Mouse (Mus musculus) liver, adult 2 months (tissue): ENCODE measurements at regions not wholly inside any gene's neighbourhood (a gene's known extent, or its start where the extent isn't known, plus 50 kb on each side); places are given as distances from the start of the nearest gene placed in this dataset.

Source experiments
- DNase-seq: peaks from one replicate; pipeline ENCODE4 v3.0.0-alpha.2; 2011; ENCODE audit warnings: low read depth, low spot score; ENCODE audit errors: extremely low read depth
- H3K27ac ChIP-seq: fragments of 200-500 bp; replicated peaks from 2 replicates; pipeline ENCODE4 v1.5.1; 2012; ENCODE audit warnings: low read depth, mild to moderate bottlenecking, control low read depth, inconsistent platforms, low read length; ENCODE audit not compliant: insufficient read depth
- H3K27me3 ChIP-seq: fragments of 200-500 bp; 2 replicates; pipeline ENCODE4 v1.6.1; 2012; ENCODE audit warnings: mild to moderate bottlenecking, moderate library complexity, low read length, inconsistent platforms; ENCODE audit not compliant: control insufficient read depth, insufficient read depth
- H3K36me3 ChIP-seq: fragments of 200-500 bp; 2 replicates; pipeline ENCODE4 v1.6.1; 2012; ENCODE audit warnings: low read length, inconsistent platforms; ENCODE audit not compliant: control insufficient read depth, insufficient read depth
- H3K4me1 ChIP-seq: fragments of 200-500 bp; 2 replicates; pipeline ENCODE4 v1.6.1; 2011; ENCODE audit warnings: low read length; ENCODE audit not compliant: control insufficient read depth, insufficient read depth
- H3K4me3 ChIP-seq: fragments of 200-500 bp; 2 replicates; pipeline ENCODE4 v1.5.1; 2011; ENCODE audit warnings: low read depth, mild to moderate bottlenecking, control low read depth, low read length, moderate library complexity; ENCODE audit not compliant: insufficient read depth
- H3K79me2 ChIP-seq: fragments of 200-500 bp; 2 replicates; pipeline ENCODE4 v1.6.1; 2012; ENCODE audit warnings: inconsistent platforms, mild to moderate bottlenecking, low read length, moderate library complexity; ENCODE audit not compliant: control insufficient read depth, insufficient read depth
- H3K9ac ChIP-seq: fragments of 200-500 bp; 2 replicates; pipeline ENCODE4 v1.6.1; 2012; ENCODE audit warnings: low read depth, mild to moderate bottlenecking, control low read depth, inconsistent platforms, low read length
- CTCF ChIP-seq: fragments of 200-500 bp; IDR thresholded peaks from 2 replicates; pipeline ENCODE4 v1.5.1; 2011; ENCODE audit warnings: low read depth, low read length, control low read depth
- POLR2A ChIP-seq: fragments of 200-500 bp; IDR thresholded peaks from 2 replicates; pipeline ENCODE4 v1.6.1; 2011; ENCODE audit warnings: low read length, control low read depth; ENCODE audit not compliant: insufficient read depth; ENCODE audit errors: extremely low read depth
- WGBS: fragments of 180-500 bp; shearing (Covaris S2); methylation state at CpG from one replicate; pipeline ENCODE4 v1.1.7; 2018; 5-methylcytosine and 5-hydroxymethylcytosine counted together

- H3K4me3 ChIP-seq, result no peak overlapping the region
- 97% methylated on average over 5 of the region's 5 CpGs for WGBS
- H3K27ac ChIP-seq, result no peak overlapping the region
- H3K79me2 ChIP-seq, result no peaks in the 10 kb centered on the region
- TF ChIP-seq CTCF, result no peak
- TF ChIP-seq POLR2A, result no peak
- no peak for DNase-seq
- no peaks in the 10 kb centered on the region for H3K36me3 ChIP-seq
- H3K27me3 ChIP-seq, result no peaks in the 10 kb centered on the region
- H3K4me1 ChIP-seq, result no peaks in the 10 kb centered on the region
- H3K9ac ChIP-seq, result no peak overlapping the region
These were observed 80.1 kb downstream of the Zfp706 start for GRCm38 (mm10) chr15:36927436-36927835.

GRCm38 (mm10) chr15:36924171-36924570 lies 83.4 kb downstream of the Zfp706 start:
- Histone ChIP-seq H3K4me3 (no peak overlapping the region), H3K79me2 (no peaks in the 10 kb centered on the region), H3K9ac (no peak overlapping the region), H3K36me3 (no peaks in the 10 kb centered on the region), H3K27me3 (no peaks in the 10 kb centered on the region), H3K4me1 (no peaks in the 10 kb centered on the region), H3K27ac (no peak overlapping the region)
- TF ChIP-seq POLR2A, result no peak
- WGBS, result 80% methylated on average over 6 of the region's 6 CpGs
- DNase-seq, result no peak

- Histone ChIP-seq H3K4me1 (no peaks in the 10 kb centered on the region), H3K27ac (no peak overlapping the region), H3K4me3 (no peak overlapping the region), H3K36me3 (no peaks in the 10 kb centered on the region), H3K79me2 (no peaks in the 10 kb centered on the region), H3K27me3 (no peaks in the 10 kb centered on the region), H3K9ac (no peak overlapping the region)
- no peak for DNase-seq
- TF ChIP-seq POLR2A, result no peak
- TF ChIP-seq CTCF, result no peak
- 84% methylated on average over 3 of the region's 3 CpGs for WGBS
These were observed 86.2 kb downstream of the Zfp706 start for GRCm38 (mm10) chr15:36921384-36921783.

GRCm38 (mm10) chr15:36920886-36921285 lies 86.7 kb downstream of the Zfp706 start:
- Histone ChIP-seq H3K4me3 (no peak overlapping the region), H3K27me3 (no peaks in the 10 kb centered on the region), H3K36me3 (no peaks in the 10 kb centered on the region), H3K4me1 (no peaks in the 10 kb centered on the region), H3K79me2 (no peaks in the 10 kb centered on the region), H3K27ac (no peak overlapping the region), H3K9ac (no peak overlapping the region)
- DNase-seq, result no peak
- TF ChIP-seq CTCF, result no peak
- TF ChIP-seq POLR2A, result no peak

GRCm38 (mm10) chr15:36919704-36920103 lies 87.9 kb downstream of the Zfp706 start:
- Histone ChIP-seq H3K4me1 (no peaks in the 10 kb centered on the region), H3K27ac (no peak overlapping the region), H3K9ac (no peak overlapping the region), H3K27me3 (no peaks in the 10 kb centered on the region), H3K79me2 (no peaks in the 10 kb centered on the region), H3K36me3 (no peaks in the 10 kb centered on the region), H3K4me3 (no peak overlapping the region)
- no peak for DNase-seq
- WGBS, result 98% methylated on average over 5 of the region's 5 CpGs
- TF ChIP-seq CTCF (no peak), POLR2A (no peak)

- Histone ChIP-seq H3K36me3 (no peaks in the 10 kb centered on the region), H3K27ac (no peak overlapping the region)
These were observed 88.4 kb downstream of the Zfp706 start for GRCm38 (mm10) chr15:36919209-36919608.

More at GRCm38 (mm10) chr15:36919209-36919608, 88.4 kb downstream of the Zfp706 start:
- Histone ChIP-seq H3K9ac (no peak overlapping the region), H3K4me1 (peaks cover 3% of the 10 kb centered on the region), H3K4me3 (no peak overlapping the region), H3K79me2 (no peaks in the 10 kb centered on the region), H3K27me3 (no peaks in the 10 kb centered on the region)
- TF ChIP-seq CTCF, result no peak
- TF ChIP-seq POLR2A, result no peak
- DNase-seq, result no peak
- WGBS, result 94% methylated on average over 4 of the region's 4 CpGs
